1 mouse cellular context compared by ENCODE assay signal in the genomic region with DNA sequence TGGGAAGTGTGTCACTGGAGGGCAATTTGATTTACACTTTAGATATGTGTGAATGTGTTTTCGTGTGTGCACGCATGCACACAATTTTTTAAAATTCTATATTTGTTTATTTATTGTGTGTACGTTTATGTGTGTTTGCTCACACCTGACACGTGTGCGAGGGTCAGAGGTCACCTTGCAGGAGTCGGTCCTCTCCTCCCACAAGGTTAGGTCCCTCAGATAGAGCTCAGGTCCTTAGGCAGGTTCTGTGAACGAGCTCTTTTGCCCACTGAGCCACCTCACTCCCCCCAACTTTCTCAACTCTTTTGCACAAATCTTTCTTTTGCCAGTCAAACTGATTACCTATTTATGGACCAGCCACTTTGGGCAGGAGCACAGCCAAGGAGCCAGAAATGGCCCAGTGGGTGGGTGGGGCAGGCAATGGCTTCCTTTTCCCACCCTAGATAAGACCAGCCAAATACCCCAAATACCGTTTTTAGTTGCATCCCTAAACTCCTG.
TF ChIP-seq lines count a peak whose summit lies in the region.

No protein-coding gene starts in this region.

TF ChIP-seq in ES-E14, 5 proteins besides CTCF, POLR2A, EP300 and RAD21:
- no peak for TF ChIP-seq CHD2 (IDR thresholded peaks at IDR 0.05; ENCODE audit: low read depth, low read length)
- TF ChIP-seq ZNF384 (IDR thresholded peaks at IDR 0.05; ENCODE audit: low read depth, low read length): no peak
- TF ChIP-seq HCFC1 (IDR thresholded peaks at IDR 0.05; ENCODE audit: borderline replicate concordance, insufficient read depth, low read length): no peak
- TF ChIP-seq ZC3H11A (IDR thresholded peaks at IDR 0.05; ENCODE audit: borderline replicate concordance, low read depth, low read length): no peak
- TF ChIP-seq MAFK (IDR thresholded peaks at IDR 0.05; ENCODE audit: insufficient read depth, low read depth, low read length): no peak
